Mouse (Mus musculus) gastrocnemius, adult 8-10 months (tissue): ENCODE results near the gene Odf4. TPM values are rescaled to one million over a fixed set of nuclear protein-coding genes. Genes with fewer than 3 reads are reported as not detected.
A peak's percentile ranks its signal among the peaks of the same experiment; 100 is the strongest.
"Not testable (repeated sequence)": the region's sequence is repeated elsewhere in the genome, so short reads cannot be mapped to it uniquely, and the experiment has no call there.

Experiments
- DNase-seq, 2 experiments: peaks; one replicate each; pipeline ENCODE4 v3.0.0; 2022; ENCODE audit warnings: low spot score in 2 of 2
- total RNA-seq, 4 experiments: library from RNA; stranded (reverse); gene quantifications; 2 replicates each; pipeline ENCODE4 v1.2.4; 2022

The Odf4 gene
- not detected for total RNA-seq

DNA sequence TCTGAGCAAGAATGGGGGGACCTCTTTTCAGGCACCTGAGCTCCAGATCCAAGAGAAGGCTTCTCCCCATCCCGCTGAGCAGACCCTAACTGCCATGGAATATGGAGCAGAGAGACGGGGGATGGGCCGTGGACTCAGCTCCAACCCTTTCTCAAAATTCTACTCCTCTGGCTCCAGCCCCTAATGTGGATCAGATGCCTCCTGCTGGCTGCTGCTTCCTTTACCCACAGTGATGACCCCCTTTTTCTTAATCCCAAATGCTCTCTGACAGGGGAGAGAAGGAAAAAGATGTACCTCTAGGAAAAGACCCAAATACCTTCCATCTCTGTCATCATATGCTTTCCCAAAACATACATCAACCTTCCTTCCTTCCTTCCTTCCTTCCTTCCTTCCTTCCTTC is at the start of gene Odf4:
Odf4 (minus strand) TSS at position 101 of the 400 bp plus-strand sequence.
- DNase-seq, result no peak

DNA sequence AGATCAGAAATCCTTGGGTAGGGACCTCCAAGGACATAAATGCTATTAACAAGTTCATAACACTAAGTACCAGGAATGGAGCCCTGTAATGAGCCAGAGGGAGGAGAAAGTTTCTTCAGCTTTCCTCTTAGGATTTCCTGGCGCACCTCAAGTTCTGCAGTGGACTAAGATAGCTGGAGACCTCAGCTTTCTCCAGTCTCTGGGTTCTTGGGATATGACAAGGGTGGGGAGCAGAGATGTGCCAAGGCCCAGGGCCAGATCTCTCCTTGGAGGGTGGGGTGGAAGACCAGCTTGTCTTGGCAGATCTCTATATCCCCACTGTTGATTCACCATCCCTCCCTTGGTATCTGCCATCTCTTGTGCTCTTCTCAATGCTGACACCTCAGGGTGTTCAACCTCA is 48.7 kb upstream of the Odf4 start:
- no peak for DNase-seq

DNA sequence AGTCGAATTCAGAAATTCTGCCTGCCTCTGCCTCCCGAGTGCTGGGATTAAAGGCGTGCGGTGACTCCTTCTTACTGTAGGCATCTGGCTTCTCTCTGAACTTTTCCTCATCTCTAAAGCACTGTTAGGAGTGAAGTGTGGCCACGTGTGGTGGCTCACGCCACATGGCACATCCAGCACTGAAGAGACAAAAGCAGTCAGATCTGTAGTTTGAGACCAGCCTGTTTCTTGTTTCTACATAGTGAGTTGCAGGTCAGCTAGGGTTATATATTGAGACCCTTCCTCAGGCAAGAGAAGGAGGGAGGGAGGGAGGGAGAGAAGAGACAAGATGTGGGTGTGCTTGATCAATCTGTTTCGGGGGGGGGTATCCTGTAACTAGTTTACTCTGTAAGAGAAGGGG is 48.2 kb upstream of the Odf4 start, which contains the start of gene Rangrf:
Rangrf (minus strand) TSS at position 101 of the 400 bp plus-strand sequence.
- DNase-seq, result no peak

DNA sequence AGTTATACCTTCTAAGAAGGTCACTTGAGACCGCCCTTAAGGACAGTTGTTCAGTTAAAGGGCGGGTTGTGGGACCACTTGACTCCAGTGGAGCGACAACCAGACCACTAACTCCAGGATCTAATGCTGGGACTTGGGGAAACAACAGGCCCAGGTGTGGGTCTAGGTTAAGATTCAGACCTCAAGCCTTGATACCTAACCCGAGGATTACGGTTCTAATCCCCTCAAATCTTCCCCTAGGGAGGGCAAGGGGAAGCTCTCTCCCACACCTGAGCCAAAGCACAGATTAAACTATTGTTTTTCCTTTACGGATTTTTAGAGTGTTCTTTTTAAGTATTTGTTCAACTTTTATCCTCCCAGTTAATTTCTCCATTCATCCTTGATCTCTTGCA is 47.2 kb upstream of the Odf4 start:
- DNase-seq, result no peak

DNA sequence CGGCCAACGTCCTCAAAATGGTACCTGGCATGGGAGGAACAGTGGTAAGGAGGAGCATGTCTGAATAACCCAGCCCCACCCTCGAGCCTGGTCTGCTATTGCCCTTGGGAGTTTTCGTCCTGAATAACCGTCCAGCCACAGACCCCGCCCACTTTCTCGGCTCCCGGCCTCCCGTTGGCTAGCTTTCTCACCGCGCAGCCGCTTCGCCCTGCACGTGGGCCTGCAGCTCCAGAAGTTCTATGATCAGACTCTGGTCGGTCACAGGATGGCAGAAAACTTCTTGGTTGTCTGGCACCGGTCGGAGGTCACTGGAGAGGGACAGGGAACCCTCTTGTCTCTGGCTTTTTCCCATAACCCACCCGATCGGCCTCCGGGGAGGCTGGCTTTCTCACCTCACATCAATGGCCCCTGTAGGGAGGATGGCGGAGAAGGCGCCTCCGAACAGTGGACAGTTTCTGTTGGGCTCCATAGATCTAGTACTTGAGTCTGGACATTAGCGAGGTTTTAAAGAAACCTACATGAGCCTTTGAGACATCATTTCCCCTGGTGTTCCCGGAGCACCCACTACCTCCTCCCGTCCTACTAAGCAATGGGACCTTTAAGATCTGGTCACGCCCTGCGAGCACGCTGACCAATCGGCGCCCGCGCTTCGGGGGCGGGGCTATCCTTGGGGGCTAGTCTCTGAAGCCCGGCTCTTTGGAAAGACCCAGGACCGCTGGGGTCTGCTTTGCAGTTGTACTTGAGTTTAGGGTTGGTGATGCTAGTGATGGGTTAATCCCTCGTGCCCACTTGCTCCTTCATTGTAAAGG is 46.6 kb upstream of the Odf4 start:
- DNase-seq, result peak; percentile 83 to 87

DNA sequence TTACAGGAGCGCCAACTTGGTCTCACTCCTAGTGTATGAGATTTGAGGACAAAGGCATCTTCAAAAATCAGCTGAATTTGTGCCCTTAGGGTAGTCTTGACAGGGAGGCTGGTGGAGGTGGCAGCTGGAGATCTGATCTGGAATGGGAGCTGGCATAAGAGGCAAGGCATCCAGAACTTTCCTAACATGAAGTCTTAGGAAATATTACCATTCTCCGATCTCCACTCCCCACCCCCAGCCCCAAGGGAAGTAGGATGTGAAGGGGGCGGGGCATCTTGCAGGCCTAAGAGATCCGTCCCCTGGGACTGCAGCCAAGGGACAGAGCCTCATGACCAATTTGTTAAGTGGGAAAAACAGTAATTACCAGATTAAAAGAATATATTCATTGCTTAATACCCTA is 43.4 kb upstream of the Odf4 start:
- peak in 1 of 2 experiments; percentile 44 for DNase-seq

DNA sequence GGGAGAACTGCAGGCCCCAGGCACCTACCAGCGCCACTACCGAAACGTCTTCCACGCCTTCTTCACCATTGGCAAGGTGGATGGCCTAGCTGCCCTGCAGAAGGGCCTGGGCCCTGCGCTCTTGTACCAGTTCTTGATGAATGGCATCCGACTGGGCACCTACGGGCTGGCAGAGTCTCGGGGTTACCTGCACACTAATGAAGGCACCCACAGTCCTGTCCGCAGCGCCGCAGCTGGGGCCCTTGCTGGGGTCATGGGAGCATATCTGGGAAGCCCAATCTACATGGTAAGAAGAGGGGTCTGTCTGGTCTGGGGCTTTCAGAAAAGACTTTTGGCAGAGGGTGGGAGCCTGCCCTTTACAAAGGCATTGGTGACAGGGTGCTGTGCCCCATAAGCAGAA is 41.9 kb upstream of the Odf4 start:
- no peak for DNase-seq

DNA sequence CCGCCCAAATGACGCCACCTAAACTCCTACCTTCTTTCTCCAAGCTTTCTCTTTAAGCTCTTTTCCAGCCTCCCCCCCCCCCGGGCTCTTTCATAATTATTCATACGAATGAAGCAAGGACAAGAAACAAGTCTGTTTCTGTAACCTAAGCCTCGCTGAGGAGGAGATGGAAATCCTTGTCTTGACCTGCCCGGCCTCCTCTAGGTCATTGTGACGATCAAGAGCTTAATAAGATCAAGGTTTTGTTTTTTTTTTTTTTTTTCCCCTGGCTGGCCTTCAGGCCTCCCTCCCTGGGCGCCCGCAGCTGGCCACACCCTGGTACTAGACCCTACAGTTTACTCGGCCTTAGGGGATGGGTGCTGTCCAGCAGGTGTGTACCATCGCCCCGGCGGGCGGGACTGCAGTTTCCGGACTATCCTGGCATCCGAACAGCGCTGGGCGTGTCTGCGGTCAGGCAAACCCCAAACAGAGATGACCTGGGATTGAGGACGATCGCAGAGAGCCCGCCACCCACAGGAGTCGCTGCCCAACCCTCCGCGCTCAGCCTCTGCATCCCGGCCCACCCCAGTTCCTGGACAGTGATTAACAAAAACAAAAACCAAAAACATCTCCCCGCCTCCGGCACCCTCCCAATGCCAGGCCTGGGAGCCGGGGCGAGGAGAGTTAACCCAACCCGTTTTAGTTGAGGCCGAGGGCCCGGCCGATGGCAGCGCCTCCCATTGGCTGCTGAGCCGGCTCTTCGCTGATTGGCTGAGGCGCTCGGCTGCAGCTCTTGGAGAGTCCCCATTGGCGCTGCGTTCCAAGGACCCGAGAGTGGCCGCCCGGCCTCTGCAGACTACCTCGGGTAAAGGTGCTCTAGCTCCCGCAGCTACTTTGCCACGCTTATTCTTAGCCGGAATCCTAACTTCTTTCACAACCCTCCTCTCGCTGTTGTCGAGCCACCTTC is 40.7 kb upstream of the Odf4 start, which contains the start of gene Slc25a35:
Slc25a35 (plus strand) TSS at position 795 of the 946 bp plus-strand sequence.
- DNase-seq, result peak; percentile 82 to 88

DNA sequence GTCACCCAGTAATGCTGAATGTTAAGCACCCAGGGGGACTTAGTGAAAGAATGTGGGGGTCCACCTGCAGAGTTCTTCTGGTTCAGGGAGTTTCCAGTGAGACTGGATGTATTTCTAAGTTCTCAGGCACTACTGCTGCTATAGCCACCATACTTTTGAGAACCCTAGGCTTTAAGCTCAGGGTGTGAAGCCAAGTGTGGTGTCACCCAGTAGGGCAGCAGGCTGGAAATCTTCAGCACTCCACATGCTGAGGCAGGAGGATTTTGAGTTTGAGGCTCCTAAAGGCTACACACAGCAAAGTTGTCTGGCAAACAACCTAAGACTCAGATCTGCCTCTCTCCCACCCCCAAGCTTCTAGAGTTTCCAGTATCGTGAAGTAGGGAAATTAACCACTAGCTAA is 39.7 kb upstream of the Odf4 start:
- DNase-seq, result no peak

DNA sequence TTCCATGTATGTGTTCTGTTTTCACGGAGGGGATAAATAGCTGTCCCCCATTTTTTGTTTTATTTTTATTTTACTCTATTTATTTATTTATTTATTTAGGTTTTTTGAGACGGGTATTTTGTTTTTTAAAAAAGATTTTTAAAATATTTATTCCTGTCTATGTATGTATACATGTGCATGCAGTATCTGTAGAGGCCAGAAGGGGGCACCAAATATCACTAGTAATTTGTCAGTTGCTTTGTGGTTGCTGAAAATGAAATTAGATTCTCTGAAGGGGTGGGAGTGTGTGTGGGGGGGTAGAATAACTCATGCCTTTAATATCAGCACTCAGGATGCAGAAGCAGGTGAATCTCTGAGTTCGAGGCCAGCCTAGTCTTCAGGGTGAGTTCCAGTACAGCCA is 39.0 kb upstream of the Odf4 start:
- peak in 1 of 2 experiments; percentile 38 for DNase-seq

DNA sequence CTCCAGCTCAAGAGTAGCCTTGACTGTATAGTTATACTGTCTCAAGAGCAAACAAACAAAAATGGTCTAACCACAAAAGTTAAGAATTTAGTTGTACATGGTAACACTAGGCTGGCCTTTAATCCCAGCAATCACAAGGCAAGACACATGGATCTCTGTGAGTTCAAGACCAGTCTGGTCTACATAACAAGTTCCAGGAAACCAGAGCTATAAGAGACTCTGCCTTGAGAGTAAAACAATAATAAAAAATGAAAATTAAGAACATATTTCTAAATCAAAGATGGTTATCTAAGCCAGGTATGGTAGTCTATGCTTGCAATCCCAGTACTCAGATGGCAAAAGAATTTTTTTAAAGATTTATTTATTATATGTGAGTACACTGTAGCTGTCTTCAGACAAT is 38.2 kb upstream of the Odf4 start:
- DNase-seq, result no peak

DNA sequence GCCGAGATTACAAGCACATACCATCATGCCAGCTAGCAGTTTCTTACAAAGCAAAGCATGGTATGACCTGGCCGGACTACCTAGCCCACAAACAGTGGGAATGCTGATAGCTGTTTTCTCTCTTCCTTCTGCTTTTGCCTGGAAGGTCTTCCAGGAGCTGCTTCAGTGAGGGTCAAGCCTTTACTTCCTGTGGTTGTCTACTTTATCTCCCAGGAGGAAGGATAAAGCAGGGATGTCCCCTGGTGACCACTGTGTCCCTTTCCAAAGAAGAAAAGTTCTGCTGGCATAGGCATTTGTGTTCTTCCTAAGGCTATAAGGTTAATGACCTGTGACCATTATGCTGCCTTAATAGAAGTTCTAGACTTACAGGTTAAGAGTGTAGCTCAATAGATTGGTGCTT is 36.5 kb upstream of the Odf4 start:
- DNase-seq, result no peak

DNA sequence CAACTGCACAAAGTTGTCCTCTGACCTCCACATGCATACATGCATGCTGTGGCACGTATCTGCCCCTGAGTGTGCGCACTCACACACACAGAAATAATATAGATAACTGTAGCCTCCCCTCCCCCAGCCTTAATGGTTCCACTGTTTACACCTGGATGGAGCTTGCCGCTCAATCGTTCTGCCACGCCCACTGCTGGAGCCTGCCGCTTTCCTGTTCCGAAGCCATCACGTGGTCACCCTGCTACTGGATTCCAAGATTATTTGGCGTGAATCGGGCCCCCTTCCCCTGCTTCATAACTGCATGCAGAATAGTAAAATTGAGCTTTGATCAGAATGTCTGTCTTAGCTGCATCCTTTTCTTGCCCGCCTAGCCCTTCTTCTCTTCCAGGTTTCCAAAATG is 35.3 kb upstream of the Odf4 start:
- DNase-seq, result not testable (repeated sequence)

DNA sequence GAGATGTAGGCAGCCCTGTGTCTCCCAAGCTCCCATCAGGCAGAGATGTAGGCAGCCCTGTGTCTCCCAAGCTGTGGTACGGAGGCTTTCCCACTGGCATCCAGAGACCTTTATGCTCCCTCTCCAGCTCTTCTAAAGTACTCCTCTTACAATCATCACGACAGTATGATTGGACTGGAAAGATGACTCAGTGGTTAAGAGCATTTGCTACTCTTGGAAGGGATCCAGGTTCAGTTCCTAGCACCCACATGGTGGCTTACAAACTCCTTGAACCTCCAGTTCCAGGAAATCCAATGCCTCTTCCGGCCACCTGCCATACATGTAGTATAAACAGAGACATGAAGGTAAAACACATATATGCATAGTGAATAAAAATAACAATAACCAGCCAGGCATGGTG is 34.7 kb upstream of the Odf4 start:
- DNase-seq, result no peak

DNA sequence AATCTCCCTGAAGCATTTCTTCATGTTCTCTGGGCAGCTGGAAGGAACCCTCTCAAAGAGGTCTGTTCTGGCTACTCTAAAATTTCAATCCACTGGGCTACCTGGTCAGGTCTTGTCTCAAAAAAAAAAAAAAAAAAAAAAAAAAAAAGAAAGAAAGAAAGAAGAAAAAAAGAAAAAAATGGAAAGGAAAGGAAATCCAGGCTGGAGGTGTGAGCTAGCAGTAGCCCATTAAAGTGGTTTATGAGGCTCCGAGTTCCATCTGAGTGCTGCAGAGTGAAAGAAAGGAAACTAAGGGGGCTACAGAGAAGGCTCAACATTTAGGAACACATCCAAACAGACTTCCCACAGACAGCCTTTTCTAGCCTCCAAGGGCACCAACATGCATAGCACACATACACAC is 31.1 kb upstream of the Odf4 start:
- DNase-seq, result no peak

DNA sequence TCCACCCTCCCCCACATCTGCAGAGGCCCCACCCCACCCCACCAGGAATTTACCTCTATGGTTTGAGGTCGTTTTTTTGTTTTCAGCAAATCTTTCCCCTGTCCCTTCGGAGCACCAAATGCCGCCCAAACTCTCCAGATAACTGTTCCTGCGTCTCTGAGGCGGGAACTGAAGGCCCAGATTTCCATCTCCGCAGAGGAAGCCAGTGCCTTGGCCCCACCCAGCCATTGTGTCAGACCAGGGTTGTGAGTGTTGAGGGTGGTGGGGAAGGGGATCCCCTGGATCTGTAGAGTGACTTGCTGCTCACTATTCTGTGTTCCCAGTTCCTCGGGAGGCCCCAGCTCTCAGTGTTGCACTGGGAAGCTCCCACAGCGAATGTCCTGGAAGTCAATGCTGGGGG is 30.4 kb upstream of the Odf4 start, which contains the start of gene Arhgef15:
Arhgef15 (minus strand) TSS at position 173 of the 400 bp plus-strand sequence.
- no peak for DNase-seq

DNA sequence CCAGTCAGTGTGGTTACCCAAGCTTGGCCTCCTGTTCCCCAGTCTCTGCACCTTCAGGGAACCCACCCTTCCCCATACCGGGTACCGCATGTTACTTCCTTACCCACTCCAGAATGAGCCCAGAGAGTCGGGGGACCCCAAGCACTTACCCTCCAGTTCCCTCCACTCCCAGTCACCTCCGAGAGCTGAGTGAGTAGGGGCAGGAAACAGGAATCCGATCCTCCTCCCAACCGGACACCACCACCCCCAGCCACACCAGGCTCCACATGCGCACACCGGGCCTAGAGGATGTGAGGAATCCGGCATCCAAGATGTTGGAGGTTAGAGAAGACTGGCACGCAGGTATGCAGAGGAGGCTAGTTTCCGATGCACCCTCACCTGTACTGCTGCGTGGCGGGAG is 29.8 kb upstream of the Odf4 start:
- DNase-seq, result no peak

DNA sequence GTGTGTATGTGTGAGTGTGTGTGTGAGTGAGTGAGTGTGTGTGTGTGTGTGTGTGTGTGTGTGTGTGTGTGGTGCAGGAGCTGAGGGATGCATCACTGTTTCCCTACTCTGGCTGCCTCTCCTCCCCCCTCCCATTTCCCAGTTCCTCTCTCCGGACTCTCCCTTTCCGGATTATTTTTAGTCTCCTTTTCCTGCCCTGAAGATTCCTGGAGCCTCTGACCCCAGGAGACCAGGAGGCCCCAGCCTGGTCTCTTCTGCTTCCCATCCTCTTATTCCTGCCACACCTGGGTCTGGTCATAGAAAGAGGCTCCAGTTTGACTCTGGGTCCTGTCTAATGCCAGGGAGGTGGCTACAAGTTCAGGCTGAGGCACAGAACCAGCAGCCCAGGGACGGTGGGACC is 29.2 kb upstream of the Odf4 start:
- DNase-seq, result no peak

DNA sequence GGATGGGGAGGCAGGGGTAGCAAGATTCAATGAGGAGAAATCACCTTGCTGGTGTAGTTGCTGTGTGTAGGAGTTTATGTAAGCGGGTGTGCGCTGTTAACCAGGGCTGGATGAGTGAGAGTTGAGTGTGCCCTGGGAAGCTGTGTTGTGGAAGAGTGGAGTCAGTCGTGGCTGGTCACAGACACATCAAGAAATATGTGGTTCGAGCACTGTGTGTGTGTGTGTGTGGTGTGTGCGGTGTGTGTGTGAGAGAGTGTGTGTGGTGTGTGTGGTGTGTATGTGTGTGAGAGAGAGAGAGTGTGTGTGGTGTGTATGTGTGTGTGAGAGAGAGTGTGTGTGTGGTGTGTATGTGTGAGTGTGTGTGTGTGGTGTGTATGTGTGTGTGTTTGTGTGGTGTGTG is 28.6 kb upstream of the Odf4 start:
- no peak for DNase-seq

DNA sequence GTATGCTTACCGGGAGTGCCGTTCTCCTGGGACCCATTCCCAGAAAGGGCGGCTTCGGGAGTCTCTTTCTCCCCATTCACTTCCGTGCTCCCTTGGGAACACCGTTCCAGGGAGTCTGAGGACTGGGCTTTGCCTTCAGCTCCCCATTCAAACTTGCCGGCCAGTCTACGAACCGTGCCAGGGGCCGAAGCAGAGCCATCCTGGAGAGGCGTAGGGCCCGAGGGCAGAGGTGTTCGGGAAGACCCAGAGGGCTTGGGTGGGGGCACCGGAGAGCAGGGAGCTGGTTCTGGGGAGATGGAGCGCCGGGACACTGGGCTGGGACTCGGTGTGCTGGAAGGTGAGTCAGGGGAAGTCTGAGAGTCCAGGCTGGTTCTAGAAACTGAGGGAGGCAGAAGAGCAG is 27.5 kb upstream of the Odf4 start:
- no peak for DNase-seq

DNA sequence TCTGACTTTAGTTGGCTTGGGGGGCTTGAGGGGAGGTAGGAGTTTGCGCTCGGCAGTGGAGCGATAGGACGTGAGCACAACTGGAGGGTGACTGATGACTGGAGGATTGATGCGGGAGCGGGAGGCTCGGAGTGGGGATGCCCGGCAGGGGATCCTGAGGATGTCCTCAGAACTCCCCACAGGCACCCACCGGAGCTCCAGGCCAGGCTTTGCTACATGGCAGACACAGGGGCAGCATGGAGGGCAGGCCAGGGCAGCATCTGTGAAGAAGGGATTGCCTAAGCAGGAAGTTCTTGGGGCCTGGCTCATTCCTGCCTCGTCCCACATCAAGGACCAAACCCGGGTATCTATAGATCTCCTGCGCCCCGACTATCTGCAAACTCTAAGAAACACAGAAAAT is 27.0 kb upstream of the Odf4 start:
- no peak for DNase-seq

DNA sequence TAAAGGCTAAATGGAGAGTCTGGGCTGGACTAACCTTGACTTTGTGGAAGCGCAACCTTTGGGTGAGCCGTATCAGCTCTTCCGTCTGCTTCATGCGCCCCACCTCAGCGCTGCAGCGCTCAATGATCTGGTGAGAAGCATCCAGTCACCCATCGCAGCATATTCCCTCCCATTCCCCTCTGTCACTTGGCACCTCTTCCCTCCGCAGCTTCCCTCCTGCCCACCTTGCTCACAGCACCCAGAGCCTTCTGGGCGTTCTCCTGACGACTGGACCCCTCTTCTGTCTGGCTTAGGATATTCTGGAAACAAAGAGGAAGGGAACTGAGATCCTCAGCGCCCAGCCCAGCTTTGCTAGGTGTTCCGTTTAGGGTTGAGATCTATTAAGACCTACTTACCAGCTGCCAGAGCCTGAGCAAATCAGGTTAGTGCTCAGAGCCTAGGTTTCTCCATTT is 20.7 kb upstream of the Odf4 start:
- DNase-seq, result no peak
